Mouse (Mus musculus): ENCODE measurements at regions not wholly inside any gene's neighbourhood (a gene's known extent, or its start where the extent isn't known, plus 50 kb on each side); places are given as distances from the start of the nearest gene placed in this dataset.
A peak's percentile ranks its signal among the peaks of the same experiment; 100 is the strongest.

DNA sequence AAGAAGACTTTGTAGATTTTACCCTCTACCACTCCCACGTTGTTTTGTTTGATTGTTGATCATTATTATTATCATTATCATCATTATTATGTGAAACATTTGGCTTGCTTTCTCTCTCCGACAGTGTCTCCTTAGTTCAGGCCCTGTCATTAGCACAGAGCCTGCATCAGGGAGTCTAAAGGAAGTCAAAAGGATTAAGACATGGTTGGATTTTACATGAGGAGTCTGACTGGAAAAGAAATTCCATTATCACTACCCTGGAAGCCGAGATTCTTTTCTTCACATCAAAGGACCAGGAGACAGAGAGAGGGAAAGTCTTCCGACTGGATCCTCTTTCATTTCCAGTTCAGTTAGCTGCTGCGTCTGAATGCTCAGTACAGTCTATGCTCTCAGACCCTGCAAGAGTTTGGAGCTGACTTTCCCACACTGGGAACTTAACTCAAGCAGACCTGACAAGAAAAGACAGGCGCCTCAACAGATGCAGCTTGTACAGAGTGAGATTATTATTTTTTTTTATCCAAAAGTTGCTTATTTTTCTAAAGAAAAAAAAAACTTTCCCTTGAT lies 184.1 kb upstream of the Btbd3 start:
- ATAC-seq (ENCODE audit: insufficient read depth) (peak; percentile 38; the same call in 1 of the 2 replicates), DNase-seq (peak; percentile 19)
- H3K9ac ChIP-seq, result no peak overlapping the region
- no peaks in the 10 kb centered on the region for H3K27me3 ChIP-seq (ENCODE audit: insufficient read depth, low read length)
- no peak overlapping the region for H3K27ac ChIP-seq (ENCODE audit: low read depth)
- H3K9me3 ChIP-seq (ENCODE audit: low read depth, low read length), result no peaks in the 10 kb centered on the region
- H3K4me3 ChIP-seq (ENCODE audit: low read depth, low read length), result no peak overlapping the region
- H3K36me3 ChIP-seq (ENCODE audit: insufficient read depth), result no peaks in the 10 kb centered on the region
- H3K4me2 ChIP-seq, result no peak overlapping the region
- no peak for TF ChIP-seq CTCF (IDR thresholded peaks at IDR 0.05; ENCODE audit: low read depth)
- 36% methylated on average over 6 of the region's 6 CpGs for WGBS
- H3K4me1 ChIP-seq (ENCODE audit: insufficient read depth), result no peaks in the 10 kb centered on the region

DNA sequence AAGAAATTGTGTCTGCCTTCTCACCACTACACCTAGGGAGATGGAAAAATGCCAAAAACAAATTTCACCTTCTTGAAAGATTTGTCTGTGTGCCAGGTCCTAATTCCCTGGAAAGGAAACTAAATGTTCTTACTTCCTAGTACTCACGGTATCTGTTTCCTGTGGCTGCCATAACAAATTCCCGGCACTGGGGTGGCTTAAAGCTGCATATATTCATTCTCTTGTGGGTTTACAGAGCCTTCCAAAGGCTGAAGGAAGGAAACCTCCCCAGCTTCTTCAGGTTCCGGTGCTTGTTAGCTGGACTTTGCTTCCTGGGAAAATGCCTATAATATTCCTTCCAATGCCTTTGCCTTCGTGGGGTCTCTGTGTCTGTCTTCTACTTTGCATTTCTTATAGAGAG lies 203.3 kb upstream of the Btbd3 start:
- H3K4me1 ChIP-seq (ENCODE audit: insufficient read depth), result no peaks in the 10 kb centered on the region
- H3K9ac ChIP-seq, result no peak overlapping the region
- H3K36me3 ChIP-seq (ENCODE audit: insufficient read depth), result no peaks in the 10 kb centered on the region
- no peak overlapping the region for H3K4me3 ChIP-seq (ENCODE audit: low read depth, low read length)
- H3K4me2 ChIP-seq, result no peak overlapping the region
- H3K27me3 ChIP-seq (ENCODE audit: insufficient read depth, low read length), result no peaks in the 10 kb centered on the region
- peak; percentile 23 for DNase-seq
- TF ChIP-seq CTCF (IDR thresholded peaks at IDR 0.05; ENCODE audit: low read depth), result no peak
- no peaks in the 10 kb centered on the region for H3K9me3 ChIP-seq (ENCODE audit: low read depth, low read length)
- no peak overlapping the region for H3K27ac ChIP-seq (ENCODE audit: low read depth)
- 76% methylated on average over 4 of the region's 4 CpGs for WGBS
- ATAC-seq (ENCODE audit: insufficient read depth), result no peak

DNA sequence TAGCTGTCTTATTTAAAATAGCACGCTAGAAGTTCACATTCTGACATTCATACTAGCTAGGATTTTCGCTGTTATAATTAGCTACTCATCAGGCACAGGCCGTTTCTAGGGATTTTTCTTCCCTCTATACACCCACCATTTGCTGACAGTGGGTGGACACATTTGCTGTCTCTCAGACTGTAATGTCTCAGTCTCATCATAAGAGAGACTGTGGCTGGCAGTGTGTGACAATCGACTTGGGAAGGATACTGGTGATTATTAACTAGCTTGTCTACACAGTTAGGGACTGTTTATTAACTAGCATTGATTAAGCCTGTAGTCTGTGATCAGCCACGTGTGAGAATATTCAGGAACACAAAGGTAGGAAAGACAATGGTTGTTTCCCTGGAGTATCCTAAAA lies 208.0 kb upstream of the Btbd3 start:
- Histone ChIP-seq H3K36me3 (ENCODE audit: insufficient read depth) (no peaks in the 10 kb centered on the region), H3K27me3 (ENCODE audit: insufficient read depth, low read length) (no peaks in the 10 kb centered on the region), H3K9me3 (ENCODE audit: low read depth, low read length) (no peaks in the 10 kb centered on the region), H3K4me1 (ENCODE audit: insufficient read depth) (peaks cover 7% of the 10 kb centered on the region; the same call in 1 of the 2 replicates), H3K27ac (ENCODE audit: low read depth) (no peak overlapping the region), H3K4me2 (no peak overlapping the region), H3K4me3 (ENCODE audit: low read depth, low read length) (no peak overlapping the region), H3K9ac (no peak overlapping the region)
- no peak for ATAC-seq (ENCODE audit: insufficient read depth)
- no peak for DNase-seq
- no peak for TF ChIP-seq CTCF (IDR thresholded peaks at IDR 0.05; ENCODE audit: low read depth)
- 58% methylated on average over 5 of the region's 5 CpGs for WGBS

DNA sequence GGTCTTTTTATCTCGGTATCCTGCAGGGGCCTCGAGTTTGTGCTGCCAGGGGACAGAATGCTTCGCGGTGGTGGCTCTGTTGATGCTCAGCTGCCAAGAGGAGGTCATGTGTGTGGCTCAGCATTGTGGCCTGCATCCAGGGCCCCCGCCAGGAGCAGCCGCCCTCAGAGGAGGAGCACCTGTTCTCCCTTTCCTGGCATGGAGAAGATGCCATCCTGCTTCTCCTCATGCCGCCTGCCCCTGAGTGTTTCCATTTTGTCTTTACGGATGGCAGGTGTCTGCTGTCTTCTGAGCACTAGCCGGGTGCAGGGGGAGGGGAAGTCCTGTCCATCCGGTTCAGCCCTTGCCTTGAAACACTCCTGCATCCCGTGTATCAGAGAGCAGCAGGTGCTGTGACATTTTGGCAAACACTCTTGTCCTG lies 208.6 kb upstream of the Btbd3 start:
- no peak for TF ChIP-seq CTCF (IDR thresholded peaks at IDR 0.05; ENCODE audit: low read depth)
- Histone ChIP-seq H3K4me3 (ENCODE audit: low read depth, low read length) (no peak overlapping the region), H3K9me3 (ENCODE audit: low read depth, low read length) (no peaks in the 10 kb centered on the region), H3K27ac (ENCODE audit: low read depth) (no peak overlapping the region), H3K4me1 (ENCODE audit: insufficient read depth) (peaks cover 7% of the 10 kb centered on the region; the same call in 1 of the 2 replicates), H3K36me3 (ENCODE audit: insufficient read depth) (no peaks in the 10 kb centered on the region), H3K4me2 (no peak overlapping the region), H3K9ac (no peak overlapping the region), H3K27me3 (ENCODE audit: insufficient read depth, low read length) (no peaks in the 10 kb centered on the region)
- DNase-seq (no peak), ATAC-seq (ENCODE audit: insufficient read depth) (no peak)
- 27% methylated on average over 11 of the region's 11 CpGs for WGBS

DNA sequence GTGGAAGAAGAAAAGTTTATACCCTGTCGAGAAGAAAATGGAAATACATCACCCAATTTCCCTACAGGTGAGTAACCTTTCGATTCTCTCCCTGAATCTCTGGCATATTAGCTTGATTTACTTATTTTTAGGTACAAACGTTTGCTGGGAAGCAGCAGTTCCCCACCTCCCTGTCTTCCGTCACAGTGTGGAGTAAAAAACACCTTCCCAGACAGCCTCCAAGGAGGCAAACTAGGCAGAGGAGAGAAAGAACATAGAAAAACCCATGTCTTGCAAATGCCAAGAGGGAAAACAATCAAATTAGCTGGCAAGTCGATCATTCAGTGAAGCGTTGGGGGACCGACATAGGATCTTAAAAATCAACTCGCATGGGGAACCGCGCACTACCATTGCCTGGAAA lies 209.0 kb upstream of the Btbd3 start:
- Histone ChIP-seq H3K4me1 (ENCODE audit: insufficient read depth) (peaks cover 7% of the 10 kb centered on the region; the same call in 1 of the 2 replicates), H3K27ac (ENCODE audit: low read depth) (no peak overlapping the region), H3K4me3 (ENCODE audit: low read depth, low read length) (no peak overlapping the region), H3K27me3 (ENCODE audit: insufficient read depth, low read length) (no peaks in the 10 kb centered on the region), H3K9ac (no peak overlapping the region), H3K36me3 (ENCODE audit: insufficient read depth) (no peaks in the 10 kb centered on the region), H3K9me3 (ENCODE audit: low read depth, low read length) (no peaks in the 10 kb centered on the region), H3K4me2 (no peak overlapping the region)
- ATAC-seq (ENCODE audit: insufficient read depth) (no peak), DNase-seq (no peak)
- no peak for TF ChIP-seq CTCF (IDR thresholded peaks at IDR 0.05; ENCODE audit: low read depth)
- WGBS, result 67% methylated on average over 10 of the region's 10 CpGs

DNA sequence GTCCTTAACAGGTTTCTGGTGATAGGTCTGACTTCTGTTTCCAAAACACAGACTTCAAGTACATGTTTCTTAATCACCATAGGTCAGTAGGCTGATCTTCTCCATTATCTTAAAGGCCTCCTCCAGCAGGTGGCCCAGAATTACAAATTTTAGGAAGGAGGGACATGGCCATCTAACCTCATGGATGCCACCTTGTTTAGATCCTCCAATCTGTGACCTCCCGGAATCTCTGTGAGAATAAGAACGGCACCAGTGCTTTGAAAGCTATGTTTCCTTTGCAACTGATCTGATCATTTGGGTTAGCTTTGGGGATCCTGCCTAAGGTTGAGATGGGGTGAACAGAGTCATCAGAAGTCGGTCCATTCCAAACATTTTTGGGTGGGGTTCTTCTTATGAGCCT lies 209.4 kb upstream of the Btbd3 start:
- TF ChIP-seq CTCF (IDR thresholded peaks at IDR 0.05; ENCODE audit: low read depth), result no peak
- Histone ChIP-seq H3K9me3 (ENCODE audit: low read depth, low read length) (no peaks in the 10 kb centered on the region), H3K4me3 (ENCODE audit: low read depth, low read length) (no peak overlapping the region), H3K36me3 (ENCODE audit: insufficient read depth) (no peaks in the 10 kb centered on the region), H3K27me3 (ENCODE audit: insufficient read depth, low read length) (no peaks in the 10 kb centered on the region), H3K27ac (ENCODE audit: low read depth) (no peak overlapping the region), H3K9ac (no peak overlapping the region), H3K4me1 (ENCODE audit: insufficient read depth) (peaks cover 7% of the 10 kb centered on the region; the same call in 1 of the 2 replicates), H3K4me2 (no peak overlapping the region)
- DNase-seq (no peak), ATAC-seq (ENCODE audit: insufficient read depth) (no peak)
- 84% methylated on average over 3 of the region's 3 CpGs for WGBS

DNA sequence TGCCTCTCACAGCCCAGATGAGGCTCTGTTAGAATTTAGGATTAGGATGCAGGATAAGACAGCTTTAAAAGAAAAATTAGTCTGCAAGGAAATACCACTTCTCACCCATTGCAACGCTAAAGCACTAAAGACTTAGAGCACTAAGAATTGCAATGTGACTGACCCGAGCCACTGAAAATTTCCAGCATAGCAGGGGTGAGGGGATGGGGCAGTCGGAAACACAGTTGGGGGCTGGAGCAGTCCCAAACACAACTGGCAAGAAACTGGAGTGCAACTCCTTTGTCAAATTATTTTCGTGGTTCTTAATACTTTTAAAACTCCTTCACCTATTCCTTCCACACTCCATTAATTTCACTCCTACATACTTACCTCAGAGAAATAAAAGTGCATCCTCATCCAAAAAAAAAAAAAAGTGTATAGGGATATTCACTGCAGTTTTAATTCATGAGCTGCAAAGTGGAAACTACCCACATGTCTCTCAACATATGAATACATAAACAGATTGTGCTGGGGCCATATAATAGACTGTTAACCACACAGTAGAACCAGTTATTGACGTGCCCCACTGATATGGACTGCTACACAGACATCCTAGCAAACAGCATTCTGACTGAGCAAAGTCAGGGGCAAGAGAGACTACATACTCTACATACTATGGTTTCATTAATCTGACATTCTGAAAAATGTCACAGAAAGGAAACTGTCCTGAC lies 210.3 kb upstream of the Btbd3 start:
- no peak overlapping the region for H3K9ac ChIP-seq
- H3K4me2 ChIP-seq, result no peak overlapping the region
- WGBS, result 22% methylated on average over 5 of the region's 5 CpGs
- no peaks in the 10 kb centered on the region for H3K9me3 ChIP-seq (ENCODE audit: low read depth, low read length)
- no peaks in the 10 kb centered on the region for H3K27me3 ChIP-seq (ENCODE audit: insufficient read depth, low read length)
- ATAC-seq (ENCODE audit: insufficient read depth), result peak; percentile 89
- peaks cover 7% of the 10 kb centered on the region; the same call in 1 of the 2 replicates for H3K4me1 ChIP-seq (ENCODE audit: insufficient read depth)
- no peaks in the 10 kb centered on the region for H3K36me3 ChIP-seq (ENCODE audit: insufficient read depth)
- peak; percentile 72 for DNase-seq
- no peak overlapping the region for H3K4me3 ChIP-seq (ENCODE audit: low read depth, low read length)
- no peak for TF ChIP-seq CTCF (IDR thresholded peaks at IDR 0.05; ENCODE audit: low read depth)
- peak overlapping the region; percentile 48 for H3K27ac ChIP-seq (ENCODE audit: low read depth)

Data from lung, embryonic 14.5 days (tissue).